Mouse (Mus musculus): ENCODE data around the gene Gm6356. TPM values are rescaled to one million over a fixed set of nuclear protein-coding genes. Genes with fewer than 3 reads are reported as not detected.
"Not testable (repeated sequence)": the region's sequence is repeated elsewhere in the genome, so short reads cannot be mapped to it uniquely, and the experiment has no call there.

The Gm6356 gene
- not detected in 2 replicates for polyA plus RNA-seq (2016; fragmentation: Nextera tagmentation; extraction: Ambion mirVana)

- not testable (repeated sequence) for H3K27me3 ChIP-seq (ENCODE audit: poor library complexity, severe bottlenecking); DNase-seq (ENCODE audit: extremely low spot score, low spot score); H3K4me1 ChIP-seq; H3K9me3 ChIP-seq; H3K27ac ChIP-seq; H3K4me3 ChIP-seq; H3K36me3 ChIP-seq (replicated peaks)
- 42% methylated on average over 1 of the region's 2 CpGs for WGBS
Measured at GRCm38 (mm10) chr14:6973718-6974117, at the start of gene Gm6356. Gm6356 (minus strand) TSS chr14:6973818.

Other genes with a start within 250 kb of the Gm6356 start
- 4.7 and 5.1 TPM in 2 replicates for gene Gm3636, start 231.5 kb downstream of the Gm6356 start, polyA plus RNA-seq (2016; fragmentation: Nextera tagmentation; extraction: Ambion mirVana)
- not detected in 2 replicates for gene Gm8362, start 199.4 kb downstream of the Gm6356 start, polyA plus RNA-seq (2016; fragmentation: Nextera tagmentation; extraction: Ambion mirVana)
- not detected in 2 replicates for gene Gm3642, start 133.5 kb downstream of the Gm6356 start, polyA plus RNA-seq (2016; fragmentation: Nextera tagmentation; extraction: Ambion mirVana)
- 1.6 TPM in 2 replicates for gene Gm3667, start 83.9 kb downstream of the Gm6356 start, polyA plus RNA-seq (2016; fragmentation: Nextera tagmentation; extraction: Ambion mirVana)
- gene Gm10406, start 53.6 kb upstream of the Gm6356 start, polyA plus RNA-seq (2016; fragmentation: Nextera tagmentation; extraction: Ambion mirVana), result 0.85 and 1.3 TPM in 2 replicates
- gene Gm3685, start 71.2 kb upstream of the Gm6356 start, polyA plus RNA-seq (2016; fragmentation: Nextera tagmentation; extraction: Ambion mirVana), result not detected in 2 replicates
- 1.1 and 1.4 TPM in 2 replicates for gene Gm3696, start 126.8 kb upstream of the Gm6356 start, polyA plus RNA-seq (2016; fragmentation: Nextera tagmentation; extraction: Ambion mirVana)
- gene Gm6676, start 151.6 kb upstream of the Gm6356 start, polyA plus RNA-seq (2016; fragmentation: Nextera tagmentation; extraction: Ambion mirVana), result not detected in 2 replicates
- 3.8 and 4.5 TPM in 2 replicates for gene Gm3512, start 200.7 kb upstream of the Gm6356 start, polyA plus RNA-seq (2016; fragmentation: Nextera tagmentation; extraction: Ambion mirVana)
- gene Gm16434, start 220.7 kb upstream of the Gm6356 start, polyA plus RNA-seq (2016; fragmentation: Nextera tagmentation; extraction: Ambion mirVana), result not detected in 2 replicates